Mouse (Mus musculus) left cerebral cortex, postnatal 10 days (tissue): ENCODE measurements around the gene Gm8267. TPM values are rescaled to one million over a fixed set of nuclear protein-coding genes. Genes with fewer than 3 reads are reported as not detected.
"Not testable (repeated sequence)": the region's sequence is repeated elsewhere in the genome, so short reads cannot be mapped to it uniquely, and the experiment has no call there.

Source experiments
- DNase-seq, 2 experiments: peaks; one replicate each; pipeline ENCODE4 v3.0.0; 2021 to 2022; ENCODE audit warnings: low spot score in 2 of 2, mixed read lengths in 1 of 2; ENCODE audit errors: extremely low spot score in 1 of 2
- intact Hi-C: fragments of 180-260 bp; cut with DNase I; formaldehyde crosslinking; loops from one replicate; pipeline ENCODE4 v1.15.1; 2025
- total RNA-seq, 2 experiments: library from RNA; stranded (reverse); gene quantifications; 2 replicates each; pipeline ENCODE4 v1.2.3; 2021

Gm8267 gene
- under 1 TPM in 1 of 2 experiments, not detected in 1; 0.43 TPM for total RNA-seq

GRCm38 (mm10) chr14:44750240-44750639 is at the start of gene Gm8267:
Gm8267 (minus strand) TSS chr14:44750340.
- intact Hi-C loops, result no loop called here
- DNase-seq, result no peak

- intact Hi-C loops, DNase-seq: not testable (repeated sequence)
Measured at GRCm38 (mm10) chr14:44789537-44790382, 39.6 kb upstream of the Gm8267 start.

GRCm38 (mm10) chr14:44742789-44743188 is 7.4 kb downstream of the Gm8267 start:
- peak in 1 of 2 experiments; percentile 19 for DNase-seq
- intact Hi-C loops, result not testable (repeated sequence)

GRCm38 (mm10) chr14:44730711-44731110 is 19.4 kb downstream of the Gm8267 start:
- DNase-seq, intact Hi-C loops: not testable (repeated sequence)

- DNase-seq, intact Hi-C loops: not testable (repeated sequence)
Measured at GRCm38 (mm10) chr14:44706356-44706755, 43.8 kb downstream of the Gm8267 start, which contains the start of gene Gm8257. Gm8257 (minus strand) TSS chr14:44706456.

Other genes starting within 250 kb of the Gm8267 start
- not detected for gene Gm17093, start 232.1 kb downstream of the Gm8267 start, total RNA-seq
- gene Gm8247, start 167.2 kb downstream of the Gm8267 start, total RNA-seq, result not detected
- gene Gm5624, start 122.4 kb downstream of the Gm8267 start, total RNA-seq, result not detected
- gene Gm8257, start 43.9 kb downstream of the Gm8267 start, total RNA-seq, result not detected
- under 1 TPM; 0.81 to 0.84 TPM for gene Ptgdr, start 109.0 kb upstream of the Gm8267 start, total RNA-seq
- under 1 TPM; 0.57 to 0.66 TPM for gene Ptger2, start 237.9 kb upstream of the Gm8267 start, total RNA-seq